Mouse (Mus musculus): ENCODE results near the gene Ccdc159. TPM values are rescaled to one million over a fixed set of nuclear protein-coding genes. Genes with fewer than 3 reads are reported as not detected.

Gene Ccdc159
- polyA plus RNA-seq, 1 experiment, result 7.6 TPM

- Histone ChIP-seq H3K4me3 (replicated peaks; ENCODE audit: extremely low read depth, low read depth, low read length) (no peak overlapping the region), H3K4me1 (ENCODE audit: control insufficient read depth, insufficient read depth, low read length) (no peaks in the 10 kb centered on the region)
- no peak for DNase-seq
- TF ChIP-seq POLR2A (IDR thresholded peaks at IDR 0.05; ENCODE audit: borderline replicate concordance, extremely low read depth, low read depth, low read length) (no peak), CTCF (IDR thresholded peaks at IDR 0.05; ENCODE audit: insufficient read depth, low read length) (no peak)
- WGBS, result 45% methylated on average over 12 of the region's 12 CpGs
These were observed 16.4 kb downstream of the Ccdc159 start for GRCm38 (mm10) chr9:21943638-21944037.

GRCm38 (mm10) chr9:21944267-21944666, 17.0 kb downstream of the Ccdc159 start:
- 19% methylated on average over 23 of the region's 23 CpGs for WGBS
- TF ChIP-seq CTCF (IDR thresholded peaks at IDR 0.05; ENCODE audit: insufficient read depth, low read length) (no peak), POLR2A (IDR thresholded peaks at IDR 0.05; ENCODE audit: borderline replicate concordance, extremely low read depth, low read depth, low read length) (no peak)

GRCm38 (mm10) chr9:21947540-21948130, 20.4 kb downstream of the Ccdc159 start:
- TF ChIP-seq POLR2A (IDR thresholded peaks at IDR 0.05; ENCODE audit: borderline replicate concordance, extremely low read depth, low read depth, low read length), result no peak
- no peak for TF ChIP-seq CTCF (IDR thresholded peaks at IDR 0.05; ENCODE audit: insufficient read depth, low read length)
- Histone ChIP-seq H3K4me3 (replicated peaks; ENCODE audit: extremely low read depth, low read depth, low read length) (no peak overlapping the region), H3K4me1 (ENCODE audit: control insufficient read depth, insufficient read depth, low read length) (no peaks in the 10 kb centered on the region)
- 12% methylated on average over 28 of the region's 28 CpGs for WGBS
- no peak for DNase-seq

More at GRCm38 (mm10) chr9:21944267-21944666, 17.0 kb downstream of the Ccdc159 start:
- no peak for DNase-seq
- no peaks in the 10 kb centered on the region for H3K4me1 ChIP-seq (ENCODE audit: control insufficient read depth, insufficient read depth, low read length)
- H3K4me3 ChIP-seq (replicated peaks; ENCODE audit: extremely low read depth, low read depth, low read length), result no peak overlapping the region

GRCm38 (mm10) chr9:21948146-21948545, 20.9 kb downstream of the Ccdc159 start:
- DNase-seq, result no peak
- WGBS, result 47% methylated on average over 8 of the region's 8 CpGs
- no peaks in the 10 kb centered on the region for H3K4me1 ChIP-seq (ENCODE audit: control insufficient read depth, insufficient read depth, low read length)
- H3K4me3 ChIP-seq (replicated peaks; ENCODE audit: extremely low read depth, low read depth, low read length), result no peak overlapping the region
- TF ChIP-seq CTCF (IDR thresholded peaks at IDR 0.05; ENCODE audit: insufficient read depth, low read length), result no peak
- TF ChIP-seq POLR2A (IDR thresholded peaks at IDR 0.05; ENCODE audit: borderline replicate concordance, extremely low read depth, low read depth, low read length), result no peak

- WGBS, result 63% methylated on average over 6 of the region's 6 CpGs
- no peak for DNase-seq
- H3K4me3 ChIP-seq (replicated peaks; ENCODE audit: extremely low read depth, low read depth, low read length), result no peak overlapping the region
- H3K4me1 ChIP-seq (ENCODE audit: control insufficient read depth, insufficient read depth, low read length), result no peaks in the 10 kb centered on the region
- TF ChIP-seq POLR2A (IDR thresholded peaks at IDR 0.05; ENCODE audit: borderline replicate concordance, extremely low read depth, low read depth, low read length) (no peak), CTCF (IDR thresholded peaks at IDR 0.05; ENCODE audit: insufficient read depth, low read length) (no peak)
These were observed 21.5 kb downstream of the Ccdc159 start for GRCm38 (mm10) chr9:21948790-21949189.

GRCm38 (mm10) chr9:21950322-21950721, 23.1 kb downstream of the Ccdc159 start:
- 12% methylated on average over 11 of the region's 11 CpGs for WGBS
- DNase-seq, result peak; percentile 81
- no peak overlapping the region for H3K4me3 ChIP-seq (replicated peaks; ENCODE audit: extremely low read depth, low read depth, low read length)
- peak; percentile 45; the same call in 1 of the 2 replicates for TF ChIP-seq CTCF (IDR thresholded peaks at IDR 0.05; ENCODE audit: insufficient read depth, low read length)
- TF ChIP-seq POLR2A (IDR thresholded peaks at IDR 0.05; ENCODE audit: borderline replicate concordance, extremely low read depth, low read depth, low read length), result no peak
- H3K4me1 ChIP-seq (ENCODE audit: control insufficient read depth, insufficient read depth, low read length), result no peaks in the 10 kb centered on the region

- TF ChIP-seq CTCF (IDR thresholded peaks at IDR 0.05; ENCODE audit: insufficient read depth, low read length), result no peak
- no peak for TF ChIP-seq POLR2A (IDR thresholded peaks at IDR 0.05; ENCODE audit: borderline replicate concordance, extremely low read depth, low read depth, low read length)
- Histone ChIP-seq H3K4me3 (replicated peaks; ENCODE audit: extremely low read depth, low read depth, low read length) (no peak overlapping the region), H3K4me1 (ENCODE audit: control insufficient read depth, insufficient read depth, low read length) (no peaks in the 10 kb centered on the region)
- 74% methylated on average over 3 of the region's 3 CpGs for WGBS
- no peak for DNase-seq
These were observed 24.7 kb downstream of the Ccdc159 start for GRCm38 (mm10) chr9:21951977-21952376.

- TF ChIP-seq POLR2A (IDR thresholded peaks at IDR 0.05; ENCODE audit: borderline replicate concordance, extremely low read depth, low read depth, low read length) (no peak), CTCF (IDR thresholded peaks at IDR 0.05; ENCODE audit: insufficient read depth, low read length) (no peak)
- Histone ChIP-seq H3K4me3 (replicated peaks; ENCODE audit: extremely low read depth, low read depth, low read length) (no peak overlapping the region), H3K4me1 (ENCODE audit: control insufficient read depth, insufficient read depth, low read length) (no peaks in the 10 kb centered on the region)
- WGBS, result 8% methylated on average over 3 of the region's 3 CpGs
- DNase-seq, result no peak
These were observed 26.3 kb downstream of the Ccdc159 start for GRCm38 (mm10) chr9:21953600-21953999.

- no peak overlapping the region for H3K4me3 ChIP-seq (replicated peaks; ENCODE audit: extremely low read depth, low read depth, low read length)
- no peaks in the 10 kb centered on the region for H3K4me1 ChIP-seq (ENCODE audit: control insufficient read depth, insufficient read depth, low read length)
- WGBS, result 64% methylated on average over 3 of the region's 3 CpGs
- DNase-seq, result no peak
- no peak for TF ChIP-seq POLR2A (IDR thresholded peaks at IDR 0.05; ENCODE audit: borderline replicate concordance, extremely low read depth, low read depth, low read length)
- TF ChIP-seq CTCF (IDR thresholded peaks at IDR 0.05; ENCODE audit: insufficient read depth, low read length), result no peak
These were observed 27.4 kb downstream of the Ccdc159 start for GRCm38 (mm10) chr9:21954635-21955034.

GRCm38 (mm10) chr9:21955225-21955569, 27.9 kb downstream of the Ccdc159 start:
- DNase-seq, result no peak
- 0 out of 2 replicates have a peak, but pooled peaks have one; percentile 25 for TF ChIP-seq CTCF (IDR thresholded peaks at IDR 0.05; ENCODE audit: insufficient read depth, low read length)
- no peak for TF ChIP-seq POLR2A (IDR thresholded peaks at IDR 0.05; ENCODE audit: borderline replicate concordance, extremely low read depth, low read depth, low read length)
- Histone ChIP-seq H3K4me3 (replicated peaks; ENCODE audit: extremely low read depth, low read depth, low read length) (peak overlapping the region; percentile 96), H3K4me1 (ENCODE audit: control insufficient read depth, insufficient read depth, low read length) (peaks cover 1% of the 10 kb centered on the region)
- WGBS, result 2% methylated on average over 18 of the region's 18 CpGs

All from lung, adult 2 months (tissue).